Mouse (Mus musculus): ENCODE data around the gene Xpc. TPM values are rescaled to one million over a fixed set of nuclear protein-coding genes. Genes with fewer than 3 reads are reported as not detected.

Gene Xpc
- polyA plus RNA-seq (2015; fragmentation: Nextera tagmentation; extraction: Ambion mirVana): 12.7 and 14.9 TPM in 2 replicates

DNA sequence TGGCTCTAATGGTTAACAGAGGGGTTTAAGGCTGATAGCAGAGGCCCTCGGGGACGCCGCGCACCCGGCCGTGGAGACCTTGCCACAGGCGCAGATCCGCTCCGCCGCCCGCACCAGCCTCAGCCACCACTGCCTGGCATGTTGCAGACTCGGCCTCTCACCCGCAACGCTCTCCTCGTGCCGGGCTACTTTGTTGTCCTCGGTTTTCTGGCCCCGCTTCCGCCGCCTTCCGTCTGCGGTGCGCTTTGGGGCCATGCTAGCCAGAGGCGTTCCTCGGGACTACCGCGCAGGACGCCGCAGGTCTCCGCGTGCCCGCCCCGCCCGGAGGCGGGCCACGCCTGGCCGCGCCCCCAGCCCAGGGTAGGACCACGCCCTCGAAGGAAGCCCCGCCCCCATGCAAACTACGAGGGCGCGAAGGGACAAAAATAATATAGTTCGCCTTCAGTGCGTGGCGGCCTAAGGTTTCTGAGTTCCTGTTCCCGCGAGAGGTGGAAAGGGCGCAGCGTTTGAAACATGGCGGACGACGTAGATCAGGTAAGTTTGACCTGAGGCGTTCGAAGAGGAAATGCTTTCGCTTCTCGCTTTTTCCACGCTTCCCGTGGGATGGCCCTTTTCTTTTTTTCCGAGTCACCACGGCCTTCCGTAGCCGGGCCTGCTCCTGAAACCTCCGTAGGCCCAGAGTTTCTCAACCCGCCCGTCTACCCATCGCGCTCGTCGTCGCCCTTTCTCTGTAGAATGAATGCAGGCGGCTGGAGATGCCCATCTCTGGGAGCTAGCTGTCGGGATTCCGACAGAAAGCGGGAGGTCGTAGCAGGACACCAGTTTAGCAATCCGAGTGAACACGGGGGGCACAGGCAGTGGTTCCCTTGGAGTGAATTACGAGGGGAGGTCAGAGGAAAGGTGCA is at the start of gene Xpc, which contains the start of gene Lsm3:
Gene Xpc (minus strand): TSS at position 344 of the 905 bp plus-strand sequence.
Gene Lsm3 (plus strand): TSS at position 384 of the 905 bp plus-strand sequence.
- no peaks in the 10 kb centered on the region for H3K9me3 ChIP-seq (replicated peaks; ENCODE audit: control insufficient read depth, low read length)
- H3K9ac ChIP-seq (ENCODE audit: low read length): peak within 1 kb of the TSS; percentile 94
- H3K4me1 ChIP-seq (ENCODE audit: control insufficient read depth, insufficient read depth, low read length): peaks cover 17% of the 10 kb centered on the region
- peak within 1 kb of the TSS; percentile 74 for H3K4me2 ChIP-seq (ENCODE audit: low read depth, low read length)
- H3K4me3 ChIP-seq (replicated peaks; ENCODE audit: low read length): peak within 1 kb of the TSS; percentile 90
- peaks cover 11% of the 10 kb centered on the region; the same call in 1 of the 2 replicates for H3K36me3 ChIP-seq (ENCODE audit: control insufficient read depth, insufficient read depth, low read length)
- no peaks in the 10 kb centered on the region for H3K27me3 ChIP-seq (ENCODE audit: control insufficient read depth, insufficient read depth, low read length)
- under 1% methylated on average over 80 of the region's 80 CpGs for WGBS
- peak; percentile 98 for ATAC-seq (ENCODE audit: insufficient read depth, low FRiP score)
- peak within 1 kb of the TSS; percentile 51 for H3K27ac ChIP-seq (ENCODE audit: low read length)

- no peaks in the 10 kb centered on the region for H3K4me1 ChIP-seq (ENCODE audit: control insufficient read depth, insufficient read depth, low read length)
- H3K27me3 ChIP-seq (ENCODE audit: control insufficient read depth, insufficient read depth, low read length): no peaks in the 10 kb centered on the region
- WGBS: 81% methylated on average over 3 of the region's 3 CpGs
- H3K9ac ChIP-seq (ENCODE audit: low read length): no peak overlapping the region
- no peak overlapping the region for H3K4me3 ChIP-seq (replicated peaks; ENCODE audit: low read length)
- H3K27ac ChIP-seq (ENCODE audit: low read length): no peak overlapping the region
- H3K9me3 ChIP-seq (replicated peaks; ENCODE audit: control insufficient read depth, low read length): no peaks in the 10 kb centered on the region
- no peaks in the 10 kb centered on the region for H3K36me3 ChIP-seq (ENCODE audit: control insufficient read depth, insufficient read depth, low read length)
- ATAC-seq (ENCODE audit: insufficient read depth, low FRiP score): no peak
- no peak overlapping the region for H3K4me2 ChIP-seq (ENCODE audit: low read depth, low read length)
Measured at GRCm38 (mm10) chr6:91563031-91563430, 47.3 kb upstream of the Xpc start.

DNA sequence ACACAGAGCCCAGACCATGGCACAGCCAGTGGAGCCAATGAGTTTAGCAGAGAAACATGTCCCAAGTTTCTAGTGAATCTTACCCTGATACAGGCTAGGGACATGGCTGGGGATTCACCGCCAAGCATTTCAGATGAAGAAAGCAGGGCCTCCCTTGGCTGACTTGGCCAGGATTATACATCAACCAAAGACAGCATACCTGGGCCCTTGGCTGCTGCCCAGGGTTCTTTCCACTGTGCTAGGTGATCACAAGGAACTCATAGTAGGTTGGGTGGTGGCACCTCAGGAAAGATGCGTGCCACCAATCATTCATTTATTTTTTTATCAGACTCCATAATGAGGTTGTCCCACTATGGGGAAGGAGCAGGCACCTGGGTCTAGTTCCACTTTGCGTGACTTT is 44.5 kb upstream of the Xpc start:
- WGBS: 91% methylated on average over 3 of the region's 3 CpGs
- H3K9me3 ChIP-seq (replicated peaks; ENCODE audit: control insufficient read depth, low read length): no peaks in the 10 kb centered on the region
- ATAC-seq (ENCODE audit: insufficient read depth, low FRiP score): no peak

DNA sequence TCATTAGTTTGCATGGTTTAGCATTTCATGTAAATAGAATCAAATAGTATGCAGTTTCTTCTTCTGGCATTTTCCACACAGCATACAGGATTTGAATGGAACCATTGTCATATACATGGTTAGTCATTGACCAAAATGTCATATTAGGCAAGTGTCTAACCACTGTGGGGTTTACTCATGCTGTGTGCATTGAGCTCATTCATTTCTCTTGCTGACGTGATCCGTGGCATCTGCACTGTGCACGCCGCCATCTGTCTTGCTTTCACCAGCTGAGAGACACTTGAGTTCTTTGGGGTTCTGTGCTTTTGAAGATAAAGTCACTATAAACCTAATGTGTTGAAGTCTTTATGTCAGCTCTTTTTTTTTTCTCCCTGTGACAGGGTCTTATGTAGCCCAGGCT is 43.7 kb upstream of the Xpc start:
- no peak for ATAC-seq (ENCODE audit: insufficient read depth, low FRiP score)
- WGBS: 70% methylated on average over 4 of the region's 4 CpGs
- Histone ChIP-seq H3K4me2 (ENCODE audit: low read depth, low read length) (no peak overlapping the region), H3K27me3 (ENCODE audit: control insufficient read depth, insufficient read depth, low read length) (no peaks in the 10 kb centered on the region), H3K27ac (ENCODE audit: low read length) (no peak overlapping the region), H3K4me1 (ENCODE audit: control insufficient read depth, insufficient read depth, low read length) (no peaks in the 10 kb centered on the region), H3K36me3 (ENCODE audit: control insufficient read depth, insufficient read depth, low read length) (no peaks in the 10 kb centered on the region), H3K4me3 (replicated peaks; ENCODE audit: low read length) (no peak overlapping the region), H3K9ac (ENCODE audit: low read length) (no peak overlapping the region), H3K9me3 (replicated peaks; ENCODE audit: control insufficient read depth, low read length) (no peaks in the 10 kb centered on the region)

More for the DNA sequence above, 44.5 kb upstream of the Xpc start:
- Histone ChIP-seq H3K27ac (ENCODE audit: low read length) (no peak overlapping the region), H3K4me1 (ENCODE audit: control insufficient read depth, insufficient read depth, low read length) (no peaks in the 10 kb centered on the region), H3K27me3 (ENCODE audit: control insufficient read depth, insufficient read depth, low read length) (no peaks in the 10 kb centered on the region), H3K4me2 (ENCODE audit: low read depth, low read length) (no peak overlapping the region), H3K36me3 (ENCODE audit: control insufficient read depth, insufficient read depth, low read length) (no peaks in the 10 kb centered on the region), H3K9ac (ENCODE audit: low read length) (no peak overlapping the region), H3K4me3 (replicated peaks; ENCODE audit: low read length) (no peak overlapping the region)

- Histone ChIP-seq H3K4me2 (ENCODE audit: low read depth, low read length) (no peak overlapping the region), H3K9me3 (replicated peaks; ENCODE audit: control insufficient read depth, low read length) (no peaks in the 10 kb centered on the region), H3K9ac (ENCODE audit: low read length) (no peak overlapping the region), H3K27ac (ENCODE audit: low read length) (no peak overlapping the region), H3K4me3 (replicated peaks; ENCODE audit: low read length) (no peak overlapping the region), H3K27me3 (ENCODE audit: control insufficient read depth, insufficient read depth, low read length) (no peaks in the 10 kb centered on the region), H3K36me3 (ENCODE audit: control insufficient read depth, insufficient read depth, low read length) (no peaks in the 10 kb centered on the region), H3K4me1 (ENCODE audit: control insufficient read depth, insufficient read depth, low read length) (no peaks in the 10 kb centered on the region)
- no peak for ATAC-seq (ENCODE audit: insufficient read depth, low FRiP score)
- 14% methylated on average over 1 of the region's 1 CpGs for WGBS
Measured at GRCm38 (mm10) chr6:91558565-91558964, 42.9 kb upstream of the Xpc start.

DNA sequence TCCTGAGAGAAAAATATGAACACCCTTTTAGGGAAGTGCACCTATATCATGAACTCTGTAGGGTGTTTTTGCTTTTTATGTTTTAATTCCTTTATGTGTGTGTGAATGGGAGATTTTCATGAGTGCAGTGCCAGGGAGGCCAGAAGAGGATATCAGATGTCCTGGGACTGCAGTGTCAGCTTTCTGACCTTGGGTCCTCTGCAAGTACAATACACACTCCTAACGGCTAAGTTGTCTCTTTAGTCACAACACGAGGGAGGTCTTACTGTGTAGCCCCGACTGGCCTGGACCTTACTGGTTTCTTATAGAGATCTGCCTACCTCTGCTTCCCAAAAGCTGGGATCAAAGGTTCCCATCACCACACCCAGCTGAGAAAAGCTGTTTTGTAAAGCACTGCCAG is 37.0 kb upstream of the Xpc start:
- no peaks in the 10 kb centered on the region for H3K4me1 ChIP-seq (ENCODE audit: control insufficient read depth, insufficient read depth, low read length)
- H3K4me3 ChIP-seq (replicated peaks; ENCODE audit: low read length): no peak overlapping the region
- 40% methylated on average over 3 of the region's 3 CpGs for WGBS
- H3K9ac ChIP-seq (ENCODE audit: low read length): no peak overlapping the region
- no peaks in the 10 kb centered on the region for H3K36me3 ChIP-seq (ENCODE audit: control insufficient read depth, insufficient read depth, low read length)
- no peaks in the 10 kb centered on the region for H3K9me3 ChIP-seq (replicated peaks; ENCODE audit: control insufficient read depth, low read length)
- no peak overlapping the region for H3K4me2 ChIP-seq (ENCODE audit: low read depth, low read length)
- no peak overlapping the region for H3K27ac ChIP-seq (ENCODE audit: low read length)
- no peak for ATAC-seq (ENCODE audit: insufficient read depth, low FRiP score)
- no peaks in the 10 kb centered on the region for H3K27me3 ChIP-seq (ENCODE audit: control insufficient read depth, insufficient read depth, low read length)

DNA sequence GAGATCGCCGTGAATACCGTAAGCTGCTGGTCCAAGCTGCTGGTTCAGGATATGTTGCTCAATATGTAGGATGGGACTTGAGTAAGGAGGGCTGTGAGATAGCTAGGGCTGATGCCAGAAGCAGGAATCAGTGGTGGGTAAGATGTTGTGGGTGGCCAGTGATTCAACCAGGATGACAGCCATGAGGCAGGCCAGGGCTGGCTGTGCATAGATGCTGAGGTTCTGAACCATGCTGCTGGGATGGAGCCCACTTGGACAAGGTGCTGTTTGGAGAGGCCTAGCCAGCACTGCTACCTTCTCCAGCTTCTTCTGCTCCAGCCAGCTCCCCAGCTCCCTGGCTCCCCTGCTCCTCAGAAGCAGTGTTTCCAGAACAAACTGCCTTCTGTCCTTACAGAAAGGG is 36.0 kb upstream of the Xpc start:
- Histone ChIP-seq H3K4me3 (replicated peaks; ENCODE audit: low read length) (no peak overlapping the region), H3K9ac (ENCODE audit: low read length) (no peak overlapping the region), H3K9me3 (replicated peaks; ENCODE audit: control insufficient read depth, low read length) (0 out of 2 replicates have a peak, but pooled peaks cover 3% of the 10 kb centered on the region), H3K36me3 (ENCODE audit: control insufficient read depth, insufficient read depth, low read length) (no peaks in the 10 kb centered on the region), H3K27ac (ENCODE audit: low read length) (no peak overlapping the region), H3K4me2 (ENCODE audit: low read depth, low read length) (no peak overlapping the region), H3K4me1 (ENCODE audit: control insufficient read depth, insufficient read depth, low read length) (no peaks in the 10 kb centered on the region), H3K27me3 (ENCODE audit: control insufficient read depth, insufficient read depth, low read length) (no peaks in the 10 kb centered on the region)
- WGBS: 88% methylated on average over 3 of the region's 3 CpGs
- ATAC-seq (ENCODE audit: insufficient read depth, low FRiP score): no peak

GRCm38 (mm10) chr6:91549621-91550020 is 33.9 kb upstream of the Xpc start:
- no peak overlapping the region for H3K4me2 ChIP-seq (ENCODE audit: low read depth, low read length)
- no peaks in the 10 kb centered on the region for H3K4me1 ChIP-seq (ENCODE audit: control insufficient read depth, insufficient read depth, low read length)
- no peak overlapping the region for H3K27ac ChIP-seq (ENCODE audit: low read length)
- H3K4me3 ChIP-seq (replicated peaks; ENCODE audit: low read length): no peak overlapping the region
- 0 out of 2 replicates have a peak, but pooled peaks cover 3% of the 10 kb centered on the region for H3K9me3 ChIP-seq (replicated peaks; ENCODE audit: control insufficient read depth, low read length)
- H3K9ac ChIP-seq (ENCODE audit: low read length): no peak overlapping the region
- no peak for ATAC-seq (ENCODE audit: insufficient read depth, low FRiP score)
- H3K36me3 ChIP-seq (ENCODE audit: control insufficient read depth, insufficient read depth, low read length): no peaks in the 10 kb centered on the region
- WGBS: 49% methylated on average over 5 of the region's 5 CpGs
- H3K27me3 ChIP-seq (ENCODE audit: control insufficient read depth, insufficient read depth, low read length): no peaks in the 10 kb centered on the region

- Histone ChIP-seq H3K27ac (ENCODE audit: low read length) (no peak overlapping the region), H3K4me1 (ENCODE audit: control insufficient read depth, insufficient read depth, low read length) (no peaks in the 10 kb centered on the region)
- WGBS: 56% methylated on average over 1 of the region's 1 CpGs
Measured at GRCm38 (mm10) chr6:91547313-91547712, 31.6 kb upstream of the Xpc start.

More at GRCm38 (mm10) chr6:91547313-91547712, 31.6 kb upstream of the Xpc start:
- no peak overlapping the region for H3K4me3 ChIP-seq (replicated peaks; ENCODE audit: low read length)
- ATAC-seq (ENCODE audit: insufficient read depth, low FRiP score): no peak
- H3K9me3 ChIP-seq (replicated peaks; ENCODE audit: control insufficient read depth, low read length): 0 out of 2 replicates have a peak, but pooled peaks cover 3% of the 10 kb centered on the region
- no peaks in the 10 kb centered on the region for H3K36me3 ChIP-seq (ENCODE audit: control insufficient read depth, insufficient read depth, low read length)
- H3K4me2 ChIP-seq (ENCODE audit: low read depth, low read length): no peak overlapping the region
- no peaks in the 10 kb centered on the region for H3K27me3 ChIP-seq (ENCODE audit: control insufficient read depth, insufficient read depth, low read length)
- no peak overlapping the region for H3K9ac ChIP-seq (ENCODE audit: low read length)
